Mouse (Mus musculus) liver, embryonic 14.5 days (tissue): ENCODE results near the gene Pdzrn4.

Experiments used
- CTCF ChIP-seq: IDR thresholded peaks from 2 replicates; pipeline ENCODE4 v1.5.1; 2016; ENCODE audit warnings: antibody characterized with exemption, low read depth, control low read depth
- EP300 ChIP-seq: IDR thresholded peaks from 2 replicates; pipeline ENCODE4 v1.6.1; 2016; ENCODE audit warnings: antibody characterized with exemption, low read depth

DNA sequence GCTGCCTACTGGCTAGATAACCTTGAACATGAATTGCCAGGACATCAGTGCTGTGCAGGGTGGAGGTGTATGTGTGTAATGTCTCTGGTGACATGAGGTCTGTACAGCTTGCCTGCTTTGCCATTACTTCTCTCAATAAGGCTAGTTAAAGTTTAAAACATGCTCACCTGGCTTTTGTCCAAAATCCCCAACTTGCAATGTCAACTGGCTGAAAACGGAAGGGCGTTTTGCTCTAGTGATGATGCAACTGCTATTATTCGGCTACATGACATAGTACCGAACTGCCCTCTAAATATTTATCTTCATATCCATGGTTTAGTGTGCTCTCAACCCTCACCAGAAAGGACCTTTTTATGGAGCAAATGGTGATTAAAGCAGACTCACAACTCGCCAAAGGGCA, 161.9 kb downstream of the Pdzrn4 start:
- TF ChIP-seq EP300 (no peak), CTCF (no peak)
